Mouse (Mus musculus) kidney, adult 2 months (tissue): ENCODE measurements at regions not wholly inside any gene's neighbourhood (a gene's known extent, or its start where the extent isn't known, plus 50 kb on each side); places are given as distances from the start of the nearest gene placed in this dataset.

Experiments
- DNase-seq: peaks from one replicate; pipeline ENCODE4 v3.0.0; 2021
- H3K27ac ChIP-seq: fragments of 200-500 bp; 2 replicates; pipeline ENCODE4 v1.5.1; 2012; ENCODE audit warnings: low read depth, low read length, control low read depth, inconsistent platforms; ENCODE audit not compliant: insufficient read depth
- H3K27me3 ChIP-seq: fragments of 200-500 bp; replicated peaks from 2 replicates; pipeline ENCODE4 v1.6.1; 2012; ENCODE audit warnings: mild to moderate bottlenecking, moderate library complexity, low read length, inconsistent platforms; ENCODE audit not compliant: control insufficient read depth, insufficient read depth
- H3K36me3 ChIP-seq: fragments of 200-500 bp; 2 replicates; pipeline ENCODE4 v1.6.1; 2012; ENCODE audit warnings: mild to moderate bottlenecking, moderate library complexity, low read length, inconsistent platforms; ENCODE audit not compliant: control insufficient read depth, insufficient read depth
- H3K4me1 ChIP-seq: fragments of 200-500 bp; 2 replicates; pipeline ENCODE4 v1.6.1; 2011; ENCODE audit warnings: low read length; ENCODE audit not compliant: control insufficient read depth, insufficient read depth
- H3K4me3 ChIP-seq: fragments of 200-500 bp; 2 replicates; pipeline ENCODE4 v1.5.1; 2011; ENCODE audit warnings: mild to moderate bottlenecking, low read depth, low read length, control low read depth; ENCODE audit not compliant: insufficient read depth
- CTCF ChIP-seq: fragments of 200-500 bp; conservative IDR thresholded peaks from 2 replicates; pipeline ENCODE4 v1.5.1; 2011; ENCODE audit warnings: low read depth, mild to moderate bottlenecking, control low read depth, low read length, moderate library complexity, mixed read lengths; ENCODE audit not compliant: insufficient read depth, insufficient read length
- POLR2A ChIP-seq: fragments of 200-500 bp; IDR thresholded peaks from one replicate; pipeline ENCODE4 v1.6.1; 2011; ENCODE audit warnings: low read depth, low read length, control low read depth
- whole genome bisulfite sequencing: fragments of 180-500 bp; shearing (Covaris S2); methylation state at CpG from one replicate; pipeline ENCODE4 v1.1.7; 2018; 5-methylcytosine and 5-hydroxymethylcytosine counted together

- no peak overlapping the region for H3K4me3 ChIP-seq
- 67% methylated on average over 7 of the region's 7 CpGs for WGBS
- H3K36me3 ChIP-seq = no peaks in the 10 kb centered on the region
- no peaks in the 10 kb centered on the region for H3K27me3 ChIP-seq
- no peak for DNase-seq
- H3K4me1 ChIP-seq = no peaks in the 10 kb centered on the region
- no peak for TF ChIP-seq CTCF
- no peak for TF ChIP-seq POLR2A
- H3K27ac ChIP-seq = no peak overlapping the region
Observed at GRCm38 (mm10) chr8:8562268-8562667, 98.8 kb downstream of the Efnb2 start.

GRCm38 (mm10) chr8:8558050-8558449 is 103.0 kb downstream of the Efnb2 start:
- no peaks in the 10 kb centered on the region for H3K27me3 ChIP-seq
- H3K36me3 ChIP-seq = no peaks in the 10 kb centered on the region
- no peak overlapping the region for H3K4me3 ChIP-seq
- no peaks in the 10 kb centered on the region for H3K4me1 ChIP-seq
- no peak for DNase-seq
- 85% methylated on average over 7 of the region's 7 CpGs for WGBS
- H3K27ac ChIP-seq = no peak overlapping the region
- no peak for TF ChIP-seq POLR2A
- TF ChIP-seq CTCF = no peak

GRCm38 (mm10) chr8:8556152-8556551 is 104.9 kb downstream of the Efnb2 start:
- TF ChIP-seq CTCF = no peak
- TF ChIP-seq POLR2A = no peak
- Histone ChIP-seq H3K4me3 (no peak overlapping the region), H3K4me1 (no peaks in the 10 kb centered on the region), H3K27ac (no peak overlapping the region), H3K27me3 (no peaks in the 10 kb centered on the region), H3K36me3 (no peaks in the 10 kb centered on the region)
- no peak for DNase-seq
- WGBS = 56% methylated on average over 10 of the region's 10 CpGs

GRCm38 (mm10) chr8:8554691-8555090 is 106.4 kb downstream of the Efnb2 start:
- WGBS = 90% methylated on average over 5 of the region's 5 CpGs
- DNase-seq = no peak
- Histone ChIP-seq H3K27ac (no peak overlapping the region), H3K36me3 (no peaks in the 10 kb centered on the region), H3K4me1 (no peaks in the 10 kb centered on the region), H3K4me3 (no peak overlapping the region), H3K27me3 (no peaks in the 10 kb centered on the region)
- no peak for TF ChIP-seq POLR2A
- no peak for TF ChIP-seq CTCF

GRCm38 (mm10) chr8:8552779-8553178 is 108.3 kb downstream of the Efnb2 start:
- H3K4me1 ChIP-seq = no peaks in the 10 kb centered on the region
- no peak for DNase-seq
- no peak overlapping the region for H3K27ac ChIP-seq
- H3K36me3 ChIP-seq = no peaks in the 10 kb centered on the region
- WGBS = 68% methylated on average over 1 of the region's 1 CpGs
- TF ChIP-seq CTCF (no peak), POLR2A (no peak)
- no peak overlapping the region for H3K4me3 ChIP-seq
- H3K27me3 ChIP-seq = no peaks in the 10 kb centered on the region

- no peaks in the 10 kb centered on the region for H3K27me3 ChIP-seq
- no peak overlapping the region for H3K4me3 ChIP-seq
- WGBS = 51% methylated on average over 5 of the region's 5 CpGs
- DNase-seq = no peak
- TF ChIP-seq CTCF = no peak
- no peaks in the 10 kb centered on the region for H3K4me1 ChIP-seq
- H3K27ac ChIP-seq = no peak overlapping the region
- H3K36me3 ChIP-seq = no peaks in the 10 kb centered on the region
Observed at GRCm38 (mm10) chr8:8536626-8537025, 124.4 kb downstream of the Efnb2 start.

- Histone ChIP-seq H3K4me3 (no peak overlapping the region), H3K4me1 (no peaks in the 10 kb centered on the region), H3K27ac (no peak overlapping the region), H3K27me3 (no peaks in the 10 kb centered on the region), H3K36me3 (no peaks in the 10 kb centered on the region)
- TF ChIP-seq CTCF (no peak), POLR2A (no peak)
- DNase-seq = no peak
- 60% methylated on average over 6 of the region's 6 CpGs for WGBS
Observed at GRCm38 (mm10) chr8:8534787-8535186, 126.3 kb downstream of the Efnb2 start.

- no peak overlapping the region for H3K4me3 ChIP-seq
- H3K27me3 ChIP-seq = no peaks in the 10 kb centered on the region
- no peaks in the 10 kb centered on the region for H3K36me3 ChIP-seq
- DNase-seq = no peak
- 83% methylated on average over 5 of the region's 5 CpGs for WGBS
- no peak overlapping the region for H3K27ac ChIP-seq
- TF ChIP-seq CTCF = no peak
- TF ChIP-seq POLR2A = no peak
- no peaks in the 10 kb centered on the region for H3K4me1 ChIP-seq
Observed at GRCm38 (mm10) chr8:8532907-8533306, 128.1 kb downstream of the Efnb2 start.
